Mouse (Mus musculus) intestine, embryonic 14.5 days (tissue): ENCODE measurements around the gene Flt3l. TPM values are rescaled to one million over a fixed set of nuclear protein-coding genes. Genes with fewer than 3 reads are reported as not detected.

ENCODE experiments used
- microRNA counts: library from miRNA; unstranded; fragments of <30 nt; microRNA quantifications from one replicate; lab custom pipeline; 2016
- microRNA-seq: library from miRNA; unstranded; fragments of <30 nt; microRNA quantifications from one replicate; pipeline ENCODE4, GENCODE M21; 2016
- polyA plus RNA-seq: library from polyadenylated mRNA; unstranded; fragments of >200 nt; fragmentation: Nextera tagmentation; extraction: Ambion mirVana; gene quantifications from 2 replicates; pipeline ENCODE4 v1.2.1, GENCODE M21; 2014

Gene Flt3l
- polyA plus RNA-seq, 1 experiment from 2014 or later: 2.1 TPM

MicroRNAs encoded within 50 kb of the gene (microRNA counts, 519-probe panel; counts per million panel counts)
- microRNA mmu-miR-150 (lab: Ali Mortazavi, UCI): 2,584 counts per million, percentile 27 among the panel's probes with 10 or more counts

Small RNA genes within 50 kb of the gene (microRNA-seq; reads per million reads assigned to microRNA genes)
- gene Mir150: 16.3 reads per million, percentile 44 among the genes with 10 or more reads in this experiment
- gene Mir5121: 11.8 reads per million, percentile 41 among the genes with 10 or more reads in this experiment
- not detected for gene Mir7055

Other genes with a start within 250 kb of the Flt3l start
- gene Med25, start 243.7 kb downstream of the Flt3l start, polyA plus RNA-seq: 66.2 and 75.8 TPM in 2 replicates
- gene Fuz, start 240.4 kb downstream of the Flt3l start, polyA plus RNA-seq: 17.8 and 19.7 TPM in 2 replicates
- gene Ap2a1, start 206.9 kb downstream of the Flt3l start, polyA plus RNA-seq: 62.9 and 68.3 TPM in 2 replicates
- gene Tsks, start 193.2 kb downstream of the Flt3l start, polyA plus RNA-seq: not detected in 2 replicates
- gene Cpt1c, start 161.6 kb downstream of the Flt3l start, polyA plus RNA-seq: 21.9 and 24.7 TPM in 2 replicates
- 208 and 211 TPM in 2 replicates for gene Prmt1, start 149.9 kb downstream of the Flt3l start, polyA plus RNA-seq
- gene Irf3, start 138.8 kb downstream of the Flt3l start, polyA plus RNA-seq: 84.3 and 91.7 TPM in 2 replicates
- gene Bcl2l12, start 137.7 kb downstream of the Flt3l start, polyA plus RNA-seq: 54.3 and 55.2 TPM in 2 replicates
- gene Scaf1, start 120.1 kb downstream of the Flt3l start, polyA plus RNA-seq: 45.3 and 49.4 TPM in 2 replicates
- 69.1 and 70.2 TPM in 2 replicates for gene Rras, start 118.5 kb downstream of the Flt3l start, polyA plus RNA-seq
- 14.0 and 15.0 TPM in 2 replicates for gene Prr12, start 83.6 kb downstream of the Flt3l start, polyA plus RNA-seq
- 57.2 and 63.0 TPM in 2 replicates for gene Nosip, start 74.0 kb downstream of the Flt3l start, polyA plus RNA-seq
- gene Prrg2, start 73.8 kb downstream of the Flt3l start, polyA plus RNA-seq: 21.8 and 24.0 TPM in 2 replicates
- gene Rcn3, start 44.2 kb downstream of the Flt3l start, polyA plus RNA-seq: 313 and 323 TPM in 2 replicates
- gene Fcgrt, start 32.6 kb downstream of the Flt3l start, polyA plus RNA-seq: 64.1 and 65.1 TPM in 2 replicates
- 1,923 and 1,961 TPM in 2 replicates for gene Rps11, start 12.0 kb downstream of the Flt3l start, polyA plus RNA-seq
- gene Rpl13a, start 7.7 kb downstream of the Flt3l start, polyA plus RNA-seq: 1,687 and 1,710 TPM in 2 replicates
- 0.72 and 0.81 TPM in 2 replicates for gene Gm45713, start 201 bp downstream of the Flt3l start, polyA plus RNA-seq
- gene Pih1d1, start 17.9 kb upstream of the Flt3l start, polyA plus RNA-seq: 108 and 113 TPM in 2 replicates
- 50.9 and 66.6 TPM in 2 replicates for gene Aldh16a1, start 18.2 kb upstream of the Flt3l start, polyA plus RNA-seq
- gene Slc17a7, start 27.5 kb upstream of the Flt3l start, polyA plus RNA-seq: 0.07 TPM in 1 of 2 replicates, not detected in the other
- gene Gfy, start 43.1 kb upstream of the Flt3l start, polyA plus RNA-seq: not detected in 2 replicates
- not detected in 2 replicates for gene Pth2, start 44.6 kb upstream of the Flt3l start, polyA plus RNA-seq
- 0.43 and 0.73 TPM in 2 replicates for gene Ccdc155, start 68.5 kb upstream of the Flt3l start, polyA plus RNA-seq
- 0.80 and 1.0 TPM in 2 replicates for gene Dkkl1, start 75.7 kb upstream of the Flt3l start, polyA plus RNA-seq
- 129 and 139 TPM in 2 replicates for gene Tead2, start 79.3 kb upstream of the Flt3l start, polyA plus RNA-seq
- 2.6 and 3.0 TPM in 2 replicates for gene Cd37, start 102.7 kb upstream of the Flt3l start, polyA plus RNA-seq
- 0.24 TPM in 1 of 2 replicates, not detected in the other for gene Slc6a16, start 104.7 kb upstream of the Flt3l start, polyA plus RNA-seq
- not detected in 2 replicates for gene Slc6a21, start 141.1 kb upstream of the Flt3l start, polyA plus RNA-seq
- 18.7 and 21.3 TPM in 2 replicates for gene Trpm4, start 197.3 kb upstream of the Flt3l start, polyA plus RNA-seq
- 0.58 and 0.63 TPM in 2 replicates for gene Hrc, start 198.9 kb upstream of the Flt3l start, polyA plus RNA-seq
- gene Ppfia3, start 230.6 kb upstream of the Flt3l start, polyA plus RNA-seq: 5.5 and 5.8 TPM in 2 replicates
- gene Lin7b, start 234.2 kb upstream of the Flt3l start, polyA plus RNA-seq: 3.0 and 3.2 TPM in 2 replicates